Mouse (Mus musculus) left cerebral cortex, adult 11 months (tissue): ENCODE measurements around the gene Gm28048.

Experiments used
- DNase-seq: peaks from one replicate; pipeline ENCODE4 v3.0.0; 2022; ENCODE audit warnings: low spot score

Gene Gm28048

GRCm38 (mm10) chr11:22794734-22795133, 187.2 kb downstream of the Gm28048 start:
- DNase-seq, result no peak

DNA sequence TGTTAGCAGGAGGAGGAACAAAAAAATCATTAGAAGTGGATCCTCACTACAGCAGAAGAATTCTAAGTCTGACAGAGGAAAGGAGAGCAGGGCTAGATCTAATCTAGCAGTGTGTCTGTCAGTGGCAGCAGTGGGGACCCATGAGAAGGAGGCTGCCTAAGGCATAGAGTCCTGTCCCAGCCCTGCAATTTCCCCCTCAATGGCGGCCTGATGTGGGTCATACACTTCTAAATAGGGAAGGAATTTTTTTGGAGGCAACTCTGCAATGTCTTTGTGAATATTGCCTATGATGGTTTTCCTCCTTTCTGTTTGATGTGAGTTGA, 188.0 kb downstream of the Gm28048 start:
- DNase-seq, result no peak

GRCm38 (mm10) chr11:22793176-22793880, 188.6 kb downstream of the Gm28048 start:
- DNase-seq, result no peak

- no peak for DNase-seq
Observed at GRCm38 (mm10) chr11:22792149-22792548, 189.7 kb downstream of the Gm28048 start.

DNA sequence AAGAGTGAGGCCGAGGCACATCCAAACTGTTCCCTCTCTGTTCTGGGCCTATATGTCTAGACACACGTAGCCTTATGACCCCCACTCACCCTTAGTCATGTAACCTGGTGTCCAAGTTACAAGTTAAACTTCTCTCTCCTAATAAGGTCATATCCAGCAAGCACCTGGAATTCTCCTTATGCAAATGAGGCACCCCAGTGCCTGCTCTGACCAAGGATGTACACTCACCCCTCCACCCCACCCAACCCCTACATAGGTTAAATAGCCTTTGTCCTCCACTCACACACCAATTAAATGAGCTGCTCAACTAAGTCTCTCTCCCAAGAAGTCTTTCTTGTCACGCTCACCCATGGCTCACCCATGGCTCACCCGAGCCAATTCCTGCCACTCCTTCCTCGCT, 190.2 kb downstream of the Gm28048 start:
- DNase-seq, result no peak

DNA sequence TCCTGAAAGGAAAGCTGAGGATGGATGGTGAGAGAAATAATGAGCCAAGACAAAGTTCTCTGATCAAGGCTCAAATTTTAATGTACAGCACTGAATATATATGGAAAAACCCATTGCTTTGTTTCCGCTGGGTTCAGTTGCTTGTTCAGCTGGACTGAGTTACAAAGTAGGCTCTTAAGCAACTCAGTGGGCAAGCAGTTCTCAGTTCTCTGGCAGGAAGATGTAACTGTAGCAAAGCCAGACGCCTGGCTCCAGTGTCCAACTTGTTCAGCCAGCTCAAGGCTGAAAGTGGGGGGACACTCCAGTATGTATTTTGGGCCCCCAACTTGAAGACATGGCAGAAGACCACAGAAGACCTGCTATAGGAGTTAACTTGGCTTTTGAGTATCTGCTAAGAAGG, 194.1 kb downstream of the Gm28048 start:
- DNase-seq, result no peak
